Mouse (Mus musculus): ENCODE results near the gene Tlx2.

The Tlx2 gene

GRCm38 (mm10) chr6:83070247-83070310 lies at the start of gene Tlx2:
Tlx2 (minus strand) TSS chr6:83070293.
- DNase-seq, result no peak

GRCm38 (mm10) chr6:83119734-83120051 lies 49.6 kb upstream of the Tlx2 start:
- peak; percentile 47 for DNase-seq

GRCm38 (mm10) chr6:83118825-83119733 lies 49.0 kb upstream of the Tlx2 start:
- DNase-seq, result no peak

- no peak for DNase-seq
Observed at GRCm38 (mm10) chr6:83118369-83118768, 48.3 kb upstream of the Tlx2 start.

GRCm38 (mm10) chr6:83117616-83118015 lies 47.5 kb upstream of the Tlx2 start:
- no peak for DNase-seq

GRCm38 (mm10) chr6:83117165-83117438 lies 47.0 kb upstream of the Tlx2 start:
- no peak for DNase-seq

- no peak for DNase-seq
Observed at GRCm38 (mm10) chr6:83116373-83117164, 46.5 kb upstream of the Tlx2 start.

GRCm38 (mm10) chr6:83115682-83116372 lies 45.7 kb upstream of the Tlx2 start:
- no peak for DNase-seq

GRCm38 (mm10) chr6:83115011-83115671 lies 45.0 kb upstream of the Tlx2 start, which contains the start of gene Mogs:
Mogs (plus strand) TSS chr6:83115496.
- peak; percentile 90 for DNase-seq

- no peak for DNase-seq
Observed at GRCm38 (mm10) chr6:83111510-83112136, 41.5 kb upstream of the Tlx2 start.

- peak; percentile 79 for DNase-seq
Observed at GRCm38 (mm10) chr6:83108762-83109668, 38.9 kb upstream of the Tlx2 start, which contains the start of gene Mrpl53. Mrpl53 (plus strand) TSS chr6:83109040.

- peak; percentile 71 for DNase-seq
Observed at GRCm38 (mm10) chr6:83107566-83108400, 37.7 kb upstream of the Tlx2 start.

- no peak for DNase-seq
Observed at GRCm38 (mm10) chr6:83104158-83104557, 34.1 kb upstream of the Tlx2 start.

- DNase-seq, result peak; percentile 26
Observed at GRCm38 (mm10) chr6:83103130-83103650, 33.1 kb upstream of the Tlx2 start.

- DNase-seq, result peak; percentile 58
Observed at GRCm38 (mm10) chr6:83101688-83102556, 31.8 kb upstream of the Tlx2 start.

GRCm38 (mm10) chr6:83101316-83101687 lies 31.2 kb upstream of the Tlx2 start, which contains the start of the genes Ccdc142 and Gm42688:
Ccdc142 (plus strand) TSS chr6:83101601.
Gm42688 (plus strand) TSS chr6:83101617.
- DNase-seq, result peak; percentile 94

GRCm38 (mm10) chr6:83098411-83098810 lies 28.3 kb upstream of the Tlx2 start:
- DNase-seq, result peak; percentile 70

GRCm38 (mm10) chr6:83095968-83096367 lies 25.9 kb upstream of the Tlx2 start:
- no peak for DNase-seq

- no peak for DNase-seq
Observed at GRCm38 (mm10) chr6:83092416-83093127, 22.5 kb upstream of the Tlx2 start.

All from kidney, adult 11 months (tissue).